Mouse (Mus musculus) CH12.LX (cell line): Measurements from ENCODE around the gene Catsperz. TPM values are rescaled to one million over a fixed set of nuclear protein-coding genes. Genes with fewer than 3 reads are reported as not detected.

ENCODE experiments used
- DNase-seq: peaks from one replicate; pipeline ENCODE4 v3.0.0-alpha.2; 2013; ENCODE audit errors: extremely low read depth
- H3K27ac ChIP-seq: 2 replicates; pipeline ENCODE4 v1.5.1; 2012; ENCODE audit warnings: low read depth, mild to moderate bottlenecking, control low read depth, moderate library complexity; ENCODE audit not compliant: insufficient read depth
- H3K27me3 ChIP-seq: replicated peaks from 2 replicates; pipeline ENCODE3; 2012; ENCODE audit warnings: inconsistent platforms
- H3K36me3 ChIP-seq, 2 experiments: replicated peaks in 1 of 2; 2 replicates each; pipeline versions ENCODE3 to v1.6.1; 2012; ENCODE audit warnings: inconsistent platforms in 1 of 2, low read length in 1 of 2, mild to moderate bottlenecking in 1 of 2, mixed read lengths in 1 of 2, moderate library complexity in 1 of 2; ENCODE audit not compliant: control insufficient read depth in 1 of 2, insufficient read depth in 1 of 2
- H3K4me1 ChIP-seq, 2 experiments: 2 replicates each; pipeline ENCODE4 v1.6.1; 2012; ENCODE audit warnings: inconsistent platforms in 1 of 2, moderate library complexity in 1 of 2; ENCODE audit not compliant: insufficient read depth in 2 of 2, control insufficient read depth in 1 of 2
- H3K4me2 ChIP-seq: 2 replicates; pipeline ENCODE4 v1.6.1; 2012; ENCODE audit warnings: low read depth, mild to moderate bottlenecking, control low read depth; ENCODE audit not compliant: poor library complexity, insufficient read depth, severe bottlenecking
- H3K4me3 ChIP-seq, 3 experiments: fragments of 150-350 bp in 1 of 3; sonication (generic) in 1 of 3; replicated peaks in 1 of 3; 2 replicates each; pipeline versions ENCODE3 to v1.5.1; 2011 to 2012; ENCODE audit warnings: low read depth in 2 of 3, low read length in 2 of 3, mild to moderate bottlenecking in 2 of 3, moderate library complexity in 2 of 3, control low read depth in 1 of 3, improper control_type of control experiment in 1 of 3, inconsistent platforms in 1 of 3, mixed read lengths in 1 of 3; ENCODE audit not compliant: poor library complexity in 1 of 3
- H3K79me2 ChIP-seq: replicated peaks from 2 replicates; pipeline ENCODE4 v1.6.1; 2012; ENCODE audit warnings: mild to moderate bottlenecking, moderate library complexity; ENCODE audit not compliant: control insufficient read depth, poor library complexity, insufficient read depth, severe bottlenecking; ENCODE audit errors: extremely low read depth
- H3K9ac ChIP-seq: 2 replicates; pipeline ENCODE4 v1.6.1; 2012; ENCODE audit warnings: low read depth, mild to moderate bottlenecking, control low read depth, moderate library complexity; ENCODE audit not compliant: insufficient read depth
- H3K9me3 ChIP-seq: replicated peaks from 2 replicates; pipeline ENCODE3; 2012; ENCODE audit warnings: low read length, inconsistent platforms, mixed read lengths
- BHLHE40 ChIP-seq: IDR thresholded peaks from 2 replicates; pipeline ENCODE4 v1.6.1; 2011; ENCODE audit warnings: mild to moderate bottlenecking, low read depth, low read length, improper control_type of control experiment
- CHD1 ChIP-seq: IDR thresholded peaks from 2 replicates; pipeline ENCODE4 v1.6.1; 2012; ENCODE audit warnings: low read depth, low read length, improper control_type of control experiment, inconsistent platforms
- E2F4 ChIP-seq: IDR thresholded peaks from 2 replicates; pipeline ENCODE4 v1.6.1; 2011; ENCODE audit warnings: low read depth, low read length, improper control_type of control experiment; ENCODE audit not compliant: insufficient replicate concordance
- ETS1 ChIP-seq: conservative IDR thresholded peaks from 2 replicates; pipeline ENCODE4 v1.6.1; 2012; ENCODE audit warnings: low read depth, mild to moderate bottlenecking, inconsistent platforms, low read length, improper control_type of control experiment, moderate library complexity
- HCFC1 ChIP-seq: IDR thresholded peaks from 2 replicates; pipeline ENCODE4 v1.6.1; 2012; ENCODE audit warnings: low read depth, mild to moderate bottlenecking, inconsistent platforms, low read length, improper control_type of control experiment
- MAX ChIP-seq: IDR thresholded peaks from 2 replicates; pipeline ENCODE4 v1.6.1; 2011; ENCODE audit warnings: low read length, improper control_type of control experiment
- MEF2A ChIP-seq: IDR thresholded peaks from 2 replicates; pipeline ENCODE4 v1.6.1; 2014; ENCODE audit warnings: low read depth, mild to moderate bottlenecking, inconsistent platforms, low read length, improper control_type of control experiment, borderline replicate concordance
- MXI1 ChIP-seq: IDR thresholded peaks from 2 replicates; pipeline ENCODE4 v1.6.1; 2011; ENCODE audit warnings: mild to moderate bottlenecking, low read depth, low read length, improper control_type of control experiment
- MYC ChIP-seq: IDR thresholded peaks from 2 replicates; pipeline ENCODE4 v1.6.1; 2011; ENCODE audit warnings: low read depth, mild to moderate bottlenecking, improper control_type of control experiment, low read length
- POLR2A ChIP-seq: IDR thresholded peaks from 2 replicates; pipeline ENCODE4 v1.6.1; 2011; ENCODE audit warnings: low read depth, mild to moderate bottlenecking, improper control_type of control experiment, low read length
- RCOR1 ChIP-seq: conservative IDR thresholded peaks from 2 replicates; pipeline ENCODE4 v1.6.1; 2012; ENCODE audit warnings: low read depth, mild to moderate bottlenecking, inconsistent platforms, low read length, improper control_type of control experiment
- SMC3 ChIP-seq: IDR thresholded peaks from 2 replicates; pipeline ENCODE4 v1.6.1; 2011; ENCODE audit warnings: low read depth, low read length, improper control_type of control experiment
- TBP ChIP-seq: conservative IDR thresholded peaks from 2 replicates; pipeline ENCODE4 v1.6.1; 2011; ENCODE audit warnings: low read depth, low read length, improper control_type of control experiment
- TCF12 ChIP-seq: IDR thresholded peaks from 2 replicates; pipeline ENCODE4 v1.6.1; 2014; ENCODE audit warnings: low read depth, mild to moderate bottlenecking, inconsistent platforms, low read length, improper control_type of control experiment
- UBTF ChIP-seq: IDR thresholded peaks from 2 replicates; pipeline ENCODE4 v1.6.1; 2012; ENCODE audit warnings: low read depth, mild to moderate bottlenecking, inconsistent platforms, low read length, improper control_type of control experiment, moderate library complexity
- ZC3H11A ChIP-seq: IDR thresholded peaks from 2 replicates; pipeline ENCODE4 v1.6.1; 2012; ENCODE audit warnings: low read depth, mild to moderate bottlenecking, inconsistent platforms, low read length, improper control_type of control experiment
- ZMIZ1 ChIP-seq: IDR thresholded peaks from 2 replicates; pipeline ENCODE4 v1.6.1; 2012; ENCODE audit warnings: low read depth, mild to moderate bottlenecking, inconsistent platforms, low read length, improper control_type of control experiment
- ZNF384 ChIP-seq: IDR thresholded peaks from 2 replicates; pipeline ENCODE4 v1.6.1; 2012; ENCODE audit warnings: low read depth, low read length, improper control_type of control experiment, inconsistent platforms
- dilution Hi-C: fragments of 300-500 bp; cut with MboI; formaldehyde crosslinking; loops from 2 replicates; pipeline ENCODE4 v1.14.3; 2020; ENCODE audit warnings: low sequenced_read_pairs; ENCODE audit not compliant: extremely low pct_unique_long_range_greater_than_20kb, extremely low pct_ligation_motif_present
- in situ Hi-C: fragments of 300-500 bp; cut with MboI; formaldehyde crosslinking; loops from 3 replicates; pipeline ENCODE4 v1.14.3; 2019; ENCODE audit warnings: low sequenced_read_pairs, low pct_ligation_motif_present, low pct_unique_long_range_greater_than_20kb, mixed read lengths
- polyA plus RNA-seq: library from polyadenylated mRNA; unstranded; fragments of >175 nt; gene quantifications from 2 replicates; pipeline ENCODE4 v1.2.1, GENCODE M21; 2012; ENCODE audit warnings: low read depth; ENCODE audit not compliant: insufficient read length
- total RNA-seq, 2 experiments: library from RNA; depleted of rRNA; stranded (reverse); fragments of 300-350 nt in 1 of 2; fragments of >200 nt in 1 of 2; gene quantifications; 2 replicates each; pipeline ENCODE4 v1.2.3; 2012 to 2014

Gene Catsperz
- total and polyA plus RNA-seq, 3 experiments: not detected

GRCm38 (mm10) chr19:6974211-6975205 lies 49.3 kb upstream of the Catsperz start, which contains the start of gene Ppp1r14b (continued):
- TF ChIP-seq ZC3H11A (no peak), HCFC1 (peak; percentile 85), MXI1 (peak; percentile 97), MEF2A (no peak), UBTF (no peak), POLR2A (peak; percentile 63), RCOR1 (no peak), MAX (peak; percentile 90), ZNF384 (no peak), ETS1 (no peak), TBP (0 out of 2 replicates have a peak, but pooled peaks have one; percentile 15), CHD1 (peak; percentile 37; the same call in 1 of the 2 replicates), MYC (peak; percentile 93), ZMIZ1 (peak; percentile 78)
- TF ChIP-seq, all 38 proteins: peak for 17

GRCm38 (mm10) chr19:6973581-6974190 lies 48.5 kb upstream of the Catsperz start:
- no peak for TF ChIP-seq HCFC1
- no peak for TF ChIP-seq E2F4
- no peak for TF ChIP-seq BHLHE40
- TF ChIP-seq SMC3: no peak
- no peak for TF ChIP-seq TCF12
- TF ChIP-seq MXI1: no peak
- TF ChIP-seq POLR2A: no peak
- TF ChIP-seq, all 38 proteins: peak for 0
- dilution Hi-C loops: no loop called here
- H3K4me3 ChIP-seq: peak overlapping the region in 2 of 3 experiments; percentile 68 to 85

More at GRCm38 (mm10) chr19:6973581-6974190, 48.5 kb upstream of the Catsperz start:
- peak overlapping the region; percentile 73; the same call in 1 of the 2 replicates for H3K9ac ChIP-seq
- peaks cover 27% of the 10 kb centered on the region for H3K79me2 ChIP-seq
- no peak overlapping the region for H3K27ac ChIP-seq
- H3K36me3 ChIP-seq: peaks cover 12 to 23% of the 10 kb centered on the region in 2 experiments
- H3K27me3 ChIP-seq: peaks cover 3% of the 10 kb centered on the region
- no peaks in the 10 kb centered on the region for H3K9me3 ChIP-seq
- DNase-seq: no peak
- H3K4me1 ChIP-seq: peaks cover 19 to 61% of the 10 kb centered on the region in 2 experiments
- H3K4me2 ChIP-seq: peak overlapping the region; percentile 74
- in situ Hi-C loops: no loop called here
